8 mouse cellular contexts compared by ENCODE assay signal in the genomic region with DNA sequence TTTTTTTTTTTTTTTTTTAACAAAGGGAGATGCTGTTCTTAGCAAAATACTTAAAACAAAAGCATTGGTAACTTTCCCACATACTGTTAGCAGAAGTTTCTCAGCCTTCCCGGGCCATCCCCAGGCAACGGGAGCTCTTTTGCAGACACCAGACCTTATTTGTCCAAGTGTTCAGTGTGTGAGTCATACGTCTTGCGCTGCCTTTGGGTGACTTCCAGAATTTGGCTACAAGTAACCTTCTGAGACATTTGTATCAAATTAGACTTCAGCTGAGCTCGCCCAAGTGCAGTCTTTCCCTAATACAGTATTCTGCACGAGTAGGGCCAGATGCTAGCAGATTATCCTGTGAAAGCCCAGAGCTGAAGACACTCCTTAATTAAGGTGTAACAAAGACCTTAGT. TPM values are rescaled to one million over a fixed set of nuclear protein-coding genes. Genes with fewer than 3 reads are reported as not detected.
DNase-seq lines count a peak whose midpoint lies in the region; ATAC-seq and TF ChIP-seq lines count a peak whose summit lies in the region.

No protein-coding gene starts in this region.

- peaks cover 8% of the 10 kb centered on the region; the same call in 1 of the 2 replicates for H3K4me1 ChIP-seq in lung, postnatal 0 days (ENCODE audit: insufficient read depth, low read depth, low read length)

- no peak overlapping the region for H3K9ac ChIP-seq in lung, postnatal 0 days (replicated peaks; ENCODE audit: low read depth)

- intact Hi-C loops in left cerebral cortex, postnatal 4 days (cut with DNase I): loop anchor here (10.0 kb wide), 1 partner anchor 394 kb away; no protein-coding TSS in a partner anchor
- intact Hi-C loops in left cerebral cortex, postnatal 14 days (cut with DNase I): no loop called here
- intact Hi-C loops in heart, postnatal 10 days (cut with DNase I): loop anchor here (10.0 kb wide), 1 partner anchor 384 kb away; no protein-coding TSS in a partner anchor

- peak; percentile 7 for DNase-seq in left cerebral cortex, postnatal 4 days
- DNase-seq in left cerebral cortex, postnatal 14 days (ENCODE audit: low spot score in 2 of 2): no peak
- peak; percentile 75 for DNase-seq in brain, embryonic 14.5 days (ENCODE audit: low read depth)
- peak; percentile 79 to 85 for DNase-seq in heart, postnatal 10 days
- DNase-seq in lung, postnatal 0 days (ENCODE audit: low spot score): peak; percentile 86
- no peak for DNase-seq in frontal cortex, postnatal 10 days (ENCODE audit: low spot score in 2 of 2)
- no peak for DNase-seq in right cerebral cortex, adult 18-20 months
- no peak for DNase-seq in embryo, embryonic 9.5 days (ENCODE audit: extremely low spot score)

- H3K4me2 ChIP-seq in lung, postnatal 0 days (replicated peaks; ENCODE audit: low read depth, low read length): no peak overlapping the region

- no peaks in the 10 kb centered on the region for H3K36me3 ChIP-seq in lung, postnatal 0 days (ENCODE audit: insufficient read depth, low read length)

- no peak for TF ChIP-seq EP300 in lung, postnatal 0 days (IDR thresholded peaks at IDR 0.05)

- H3K9me3 ChIP-seq in lung, postnatal 0 days (ENCODE audit: low read length): no peaks in the 10 kb centered on the region

- no peak for TF ChIP-seq CTCF in brain, embryonic 14.5 days (IDR thresholded peaks at IDR 0.05; ENCODE audit: borderline replicate concordance, extremely low read depth, insufficient read depth, insufficient read length)
- no peak for TF ChIP-seq CTCF in lung, postnatal 0 days (IDR thresholded peaks at IDR 0.05)

- no peak overlapping the region for H3K27ac ChIP-seq in lung, postnatal 0 days (ENCODE audit: low read length)

- ATAC-seq in lung, postnatal 0 days: peak; percentile 67

- H3K27me3 ChIP-seq in lung, postnatal 0 days (replicated peaks; ENCODE audit: insufficient read depth, low read length): no peaks in the 10 kb centered on the region

- WGBS in lung, postnatal 0 days: 45% methylated on average over 6 of the region's 6 CpGs

- no peak for TF ChIP-seq POLR2A in brain, embryonic 14.5 days (IDR thresholded peaks at IDR 0.05; ENCODE audit: borderline replicate concordance, extremely low read depth, insufficient read depth, insufficient read length, poor library complexity, severe bottlenecking)

- no peak overlapping the region for H3K4me3 ChIP-seq in lung, postnatal 0 days (ENCODE audit: low read depth, low read length)

RNA-seq across cellular contexts. Expression of gene Mettl14, which starts 56.7 kb away (rescaled TPM):
- 10 to 100 TPM; 17.9 to 19.7 TPM for total RNA-seq in left cerebral cortex, postnatal 4 days (2021)
- total RNA-seq in left cerebral cortex, postnatal 14 days (2021): 10 to 100 TPM in 1 of 2 experiments, 1 to 10 TPM in 1; 10.0 to 12.2 TPM
- 15.7 and 15.9 TPM in 2 replicates for polyA plus RNA-seq in brain, embryonic 14.5 days (2012; rRNA removed)
- 10 to 100 TPM; 10.8 to 16.7 TPM for total RNA-seq in heart, postnatal 10 days (2021)
- polyA plus RNA-seq in lung, postnatal 0 days (2015; fragmentation: Nextera tagmentation; extraction: Ambion mirVana): 11.5 and 12.4 TPM in 2 replicates

Comparison
In these comparisons a context has a peak if more than half of its experiments do, and no peak if none do; other contexts are left out.
1. DNase-seq: peak in left cerebral cortex, postnatal 4 days (single experiment), brain, embryonic 14.5 days (single experiment), heart, postnatal 10 days (2 of 2) and lung, postnatal 0 days (single experiment); none in left cerebral cortex, postnatal 14 days (0 of 2), frontal cortex, postnatal 10 days (0 of 2), right cerebral cortex, adult 18-20 months (single experiment) and embryo, embryonic 9.5 days (single experiment).